In genomic region chr1:117457736-117458135, GRCm38 (mm10) we compare ENCODE assay signal across 22 mouse cellular contexts.
DNase-seq lines count a peak whose midpoint lies in the region; ATAC-seq lines count a peak whose summit lies in the region.
"Had no signal": no experiment of that assay in that cellular context is flagged by ENCODE, and none has a peak within 500 bp of the region (broad histone marks: within the 10 kb centered on the region; RNA-seq: fewer than 3 reads in every experiment).

No protein-coding gene starts in this region.

- H3K4me1 ChIP-seq in hindbrain, embryonic 11.5 days (replicated peaks; ENCODE audit: control insufficient read depth, insufficient read depth, low read length) = no peaks in the 10 kb centered on the region
- no peaks in the 10 kb centered on the region for H3K4me1 ChIP-seq in limb, embryonic 10.5 days
- H3K4me1 ChIP-seq: embryonic facial prominence, embryonic 13.5 days; embryonic facial prominence, embryonic 15.5 days; forebrain, embryonic 10.5 days; forebrain, embryonic 12.5 days had no signal

- no peak for ATAC-seq in hindbrain, embryonic 11.5 days (ENCODE audit: low FRiP score)
- ATAC-seq: forebrain, embryonic 14.5 days; forebrain, embryonic 16.5 days had no signal

- H3K4me2 ChIP-seq in hindbrain, embryonic 11.5 days (replicated peaks; ENCODE audit: low read depth, low read length) = no peak overlapping the region
- H3K4me2 ChIP-seq: embryonic facial prominence, embryonic 13.5 days; embryonic facial prominence, embryonic 15.5 days; forebrain, embryonic 12.5 days had no signal

- H3K27ac ChIP-seq in hindbrain, embryonic 11.5 days (ENCODE audit: low read depth, low read length) = no peak overlapping the region
- no peak overlapping the region for H3K27ac ChIP-seq in limb, embryonic 10.5 days
- H3K27ac ChIP-seq: embryonic facial prominence, embryonic 13.5 days; embryonic facial prominence, embryonic 15.5 days; forebrain, embryonic 10.5 days; forebrain, embryonic 12.5 days had no signal

- no peak overlapping the region for H3K4me3 ChIP-seq in hindbrain, embryonic 11.5 days (ENCODE audit: low read depth, low read length)
- no peak overlapping the region for H3K4me3 ChIP-seq in limb, embryonic 10.5 days
- H3K4me3 ChIP-seq: embryonic facial prominence, embryonic 13.5 days; embryonic facial prominence, embryonic 15.5 days; erythroblast, embryonic 14.5 days; forebrain, embryonic 10.5 days; forebrain, embryonic 12.5 days had no signal

- H3K27me3 ChIP-seq in hindbrain, embryonic 11.5 days (ENCODE audit: control insufficient read depth, insufficient read depth, low read length) = no peaks in the 10 kb centered on the region
- no peaks in the 10 kb centered on the region for H3K27me3 ChIP-seq in limb, embryonic 10.5 days (ENCODE audit: low read depth, poor library complexity, severe bottlenecking)
- H3K27me3 ChIP-seq: embryonic facial prominence, embryonic 13.5 days; embryonic facial prominence, embryonic 15.5 days; forebrain, embryonic 12.5 days had no signal

- no peaks in the 10 kb centered on the region for H3K9me3 ChIP-seq in hindbrain, embryonic 11.5 days (ENCODE audit: control insufficient read depth, low read length)
- H3K9me3 ChIP-seq in limb, embryonic 10.5 days (replicated peaks) = no peaks in the 10 kb centered on the region
- H3K9me3 ChIP-seq: embryonic facial prominence, embryonic 13.5 days; forebrain, embryonic 10.5 days; forebrain, embryonic 12.5 days had no signal

- no peaks in the 10 kb centered on the region for H3K36me3 ChIP-seq in hindbrain, embryonic 11.5 days (ENCODE audit: control insufficient read depth, insufficient read depth, low read length)
- H3K36me3 ChIP-seq in limb, embryonic 10.5 days = no peaks in the 10 kb centered on the region
- H3K36me3 ChIP-seq: embryonic facial prominence, embryonic 13.5 days; embryonic facial prominence, embryonic 15.5 days; forebrain, embryonic 10.5 days; forebrain, embryonic 12.5 days; G1E had no signal

- 59% methylated on average over 2 of the region's 2 CpGs for WGBS in hindbrain, embryonic 11.5 days
- 68% methylated on average over 2 of the region's 2 CpGs for WGBS in limb, embryonic 10.5 days

- no peak overlapping the region for H3K9ac ChIP-seq in hindbrain, embryonic 11.5 days (ENCODE audit: low read depth, low read length)
- H3K9ac ChIP-seq: embryonic facial prominence, embryonic 13.5 days; embryonic facial prominence, embryonic 15.5 days; forebrain, embryonic 12.5 days had no signal

- peak; percentile 94 for DNase-seq in ES-CJ7 (ENCODE audit: low read depth, low spot score)
- DNase-seq in R1 (ENCODE audit: low read depth, low spot score) = peak; percentile 95
- DNase-seq in cerebellum, postnatal 25 days = no peak
- no peak for DNase-seq in hindbrain, embryonic 11.5 days (ENCODE audit: low spot score)
- DNase-seq in limb, embryonic 10.5 days (ENCODE audit: low spot score) = no peak
- DNase-seq: adrenal gland, adult 2 months; adrenal gland, postnatal 10 days; adrenal gland, postnatal 25 days; cerebellum, adult 11 months; cerebellum, adult 18-20 months; cerebellum, adult 8-10 months; cerebellum, adult 9-11 months; cerebellum, postnatal 14 days; embryo, embryonic 11 days had no signal

Comparison
In these comparisons a context has a peak if more than half of its experiments do, and no peak if none do; other contexts are left out.
1. DNase-seq: peak in ES-CJ7 (single experiment) and R1 (single experiment); none in cerebellum, postnatal 25 days (0 of 2), hindbrain, embryonic 11.5 days (single experiment) and limb, embryonic 10.5 days (single experiment).